Mouse (Mus musculus): Measurements from ENCODE around the gene Hectd4. TPM values are rescaled to one million over a fixed set of nuclear protein-coding genes. Genes with fewer than 3 reads are reported as not detected.
A peak's percentile ranks its signal among the peaks of the same experiment; 100 is the strongest.
"Not testable (repeated sequence)": the region's sequence is repeated elsewhere in the genome, so short reads cannot be mapped to it uniquely, and the experiment has no call there.

Gene Hectd4
- polyA plus RNA-seq, 1 experiment from 2014 or later: 3.0 TPM

DNA sequence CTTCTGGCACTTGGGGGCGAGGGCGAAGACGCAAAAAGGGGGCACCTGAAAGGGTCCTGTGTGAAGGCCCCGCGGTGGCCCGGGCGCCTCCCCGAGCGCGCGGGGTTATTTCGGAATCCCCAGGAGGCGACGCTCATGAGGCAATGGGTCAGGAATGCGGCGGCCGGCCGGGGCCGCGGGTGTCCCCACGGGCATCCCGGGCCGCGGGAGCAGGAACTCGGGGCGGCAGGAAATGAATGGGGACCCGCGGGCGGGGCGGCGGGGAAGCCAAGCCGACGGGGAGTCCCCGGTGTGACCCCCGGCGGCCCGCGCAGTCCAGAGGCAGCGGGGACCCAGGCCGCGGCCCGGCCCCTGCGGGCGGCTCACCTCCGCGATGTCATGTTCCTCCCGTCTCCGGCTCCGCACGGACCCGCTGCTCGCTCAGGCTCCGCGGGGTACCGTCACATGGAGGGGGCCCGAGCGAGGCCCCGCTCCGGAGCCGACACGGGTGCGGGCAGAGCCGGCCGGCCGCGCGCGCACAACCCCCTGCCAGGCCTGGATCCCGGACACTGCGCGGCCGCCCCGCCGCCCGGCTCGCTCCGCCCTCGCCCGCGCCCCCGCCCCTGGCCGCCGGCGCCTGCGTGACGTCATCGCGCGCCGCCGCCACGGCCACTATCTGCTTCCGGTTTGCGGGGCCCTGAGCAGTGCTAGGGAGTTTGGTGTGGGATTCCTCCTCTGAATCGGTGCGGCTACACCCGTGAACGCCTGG is 29.0 kb upstream of the Hectd4 start, which contains the start of gene Ptpn11:
Gene Ptpn11, minus strand, starts transcription at position 562 of the 748 bp plus-strand sequence.
- Histone ChIP-seq H3K9me3 (replicated peaks) (no peaks in the 10 kb centered on the region), H3K9ac (peak within 1 kb of the TSS; percentile 92), H3K27ac (peak within 1 kb of the TSS; percentile 89), H3K4me1 (replicated peaks) (peaks cover 41% of the 10 kb centered on the region), H3K36me3 (no peaks in the 10 kb centered on the region), H3K4me3 (peak within 1 kb of the TSS; percentile 86), H3K4me2 (peak within 1 kb of the TSS; percentile 77), H3K27me3 (no peaks in the 10 kb centered on the region)
- under 1% methylated on average over 97 of the region's 98 CpGs for WGBS
- peak; percentile 91 for ATAC-seq (replicated peaks; ENCODE audit: insufficient number of reproducible peaks, insufficient read depth, low FRiP score, low read depth)

DNA sequence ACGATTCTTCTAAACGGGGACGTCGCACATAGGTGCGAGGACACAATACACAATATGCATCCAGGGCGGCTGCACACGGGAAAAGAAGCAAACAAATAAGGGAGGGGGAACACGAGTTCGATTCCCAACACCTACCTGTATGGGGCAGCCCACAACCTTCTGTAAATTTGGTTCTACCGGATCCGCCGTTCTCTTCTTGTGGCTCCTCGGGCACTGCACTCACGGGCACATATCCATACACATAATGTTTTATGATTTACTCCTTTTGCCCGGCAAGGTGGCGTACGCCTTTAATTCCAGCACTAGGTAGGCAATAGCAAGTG is 28.5 kb upstream of the Hectd4 start:
- no peaks in the 10 kb centered on the region for H3K9me3 ChIP-seq (replicated peaks)
- no peaks in the 10 kb centered on the region for H3K36me3 ChIP-seq
- ATAC-seq (replicated peaks; ENCODE audit: insufficient number of reproducible peaks, insufficient read depth, low FRiP score, low read depth): no peak; the same call in 1 of the 2 replicates
- H3K4me1 ChIP-seq (replicated peaks): peaks cover 36% of the 10 kb centered on the region
- peak overlapping the region; percentile 57 for H3K27ac ChIP-seq
- peak overlapping the region; percentile 92 for H3K9ac ChIP-seq
- no peaks in the 10 kb centered on the region for H3K27me3 ChIP-seq
- H3K4me2 ChIP-seq: peak overlapping the region; percentile 77
- 9% methylated on average over 17 of the region's 17 CpGs for WGBS
- peak overlapping the region; percentile 86 for H3K4me3 ChIP-seq

DNA sequence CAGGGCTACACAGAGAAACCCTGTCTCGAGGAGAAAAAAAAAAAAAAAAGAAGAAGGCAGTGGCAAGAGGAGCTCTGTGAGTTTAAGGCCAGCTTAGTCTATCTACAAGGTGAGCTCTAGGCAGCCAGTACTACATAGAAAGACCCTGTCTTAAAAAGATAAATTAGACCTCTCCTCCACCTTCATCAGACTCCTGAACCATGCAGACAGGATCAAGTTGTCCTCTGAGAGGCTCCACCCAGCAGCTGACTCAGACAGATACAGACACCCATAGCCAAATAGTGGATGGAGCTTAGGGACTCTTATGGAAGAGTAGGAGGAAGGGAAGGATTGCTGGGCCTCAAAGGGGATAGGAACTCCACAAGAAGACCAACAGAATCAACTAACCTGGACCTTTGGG is 25.8 kb upstream of the Hectd4 start:
- Histone ChIP-seq H3K4me3 (no peak overlapping the region), H3K27ac (no peak overlapping the region), H3K9ac (no peak overlapping the region), H3K4me1 (replicated peaks) (peaks cover 13% of the 10 kb centered on the region), H3K36me3 (no peaks in the 10 kb centered on the region), H3K27me3 (no peaks in the 10 kb centered on the region), H3K4me2 (no peak overlapping the region), H3K9me3 (replicated peaks) (no peaks in the 10 kb centered on the region)
- no peak for ATAC-seq (replicated peaks; ENCODE audit: insufficient number of reproducible peaks, insufficient read depth, low FRiP score, low read depth)
- 17% methylated on average over 1 of the region's 1 CpGs for WGBS

DNA sequence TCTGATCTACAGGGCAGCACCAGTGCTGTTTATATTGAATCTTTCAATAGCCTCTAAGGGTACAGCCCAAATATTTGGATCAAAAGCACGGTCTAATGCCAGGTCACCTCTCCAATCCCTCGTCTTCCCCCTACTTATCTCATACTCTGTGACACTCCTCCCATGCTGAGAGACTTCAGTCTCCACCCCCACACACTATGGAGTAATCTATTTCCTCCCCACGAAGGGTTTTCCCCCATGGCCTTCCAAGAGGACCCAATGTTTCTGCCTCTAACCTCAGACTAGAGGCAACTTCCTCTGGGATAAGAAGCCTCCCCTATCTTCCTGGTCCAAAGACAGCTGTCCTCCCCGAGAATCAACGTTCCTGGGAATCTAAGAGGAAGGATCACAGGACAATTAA is 23.3 kb upstream of the Hectd4 start:
- H3K27ac ChIP-seq: no peak overlapping the region
- 24% methylated on average over 5 of the region's 5 CpGs for WGBS
- H3K9ac ChIP-seq: no peak overlapping the region
- H3K36me3 ChIP-seq: no peaks in the 10 kb centered on the region
- ATAC-seq (replicated peaks; ENCODE audit: insufficient number of reproducible peaks, insufficient read depth, low FRiP score, low read depth): no peak
- no peaks in the 10 kb centered on the region for H3K27me3 ChIP-seq
- H3K4me1 ChIP-seq (replicated peaks): peaks cover under 1% of the 10 kb centered on the region; the same call in 1 of the 2 replicates
- no peak overlapping the region for H3K4me3 ChIP-seq
- H3K9me3 ChIP-seq (replicated peaks): no peaks in the 10 kb centered on the region
- H3K4me2 ChIP-seq: no peak overlapping the region

DNA sequence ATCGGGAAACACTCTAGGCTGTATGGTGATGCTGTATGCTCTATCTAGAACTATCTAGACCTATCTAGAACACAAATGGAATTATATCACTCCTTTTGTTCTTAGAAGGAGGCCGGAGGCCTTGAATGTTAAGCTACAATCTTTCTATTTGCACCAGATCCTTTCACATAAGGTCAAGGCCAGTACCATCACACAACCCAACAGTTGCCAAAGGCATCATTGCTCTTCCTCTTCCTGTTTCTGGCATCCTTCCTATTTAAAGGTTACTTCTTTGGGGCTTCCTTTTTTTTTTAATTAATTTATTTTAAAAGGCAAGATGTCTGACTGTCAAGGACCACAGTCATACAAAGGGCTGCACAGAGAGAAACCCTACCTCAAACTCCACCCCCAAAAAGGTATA is 22.7 kb upstream of the Hectd4 start:
- no peak for ATAC-seq (replicated peaks; ENCODE audit: insufficient number of reproducible peaks, insufficient read depth, low FRiP score, low read depth)
- WGBS: 63% methylated on average over 2 of the region's 2 CpGs
- Histone ChIP-seq H3K4me2 (no peak overlapping the region), H3K4me1 (replicated peaks) (no peaks in the 10 kb centered on the region), H3K27ac (no peak overlapping the region), H3K27me3 (no peaks in the 10 kb centered on the region), H3K4me3 (no peak overlapping the region), H3K9me3 (replicated peaks) (no peaks in the 10 kb centered on the region), H3K36me3 (no peaks in the 10 kb centered on the region), H3K9ac (no peak overlapping the region)

DNA sequence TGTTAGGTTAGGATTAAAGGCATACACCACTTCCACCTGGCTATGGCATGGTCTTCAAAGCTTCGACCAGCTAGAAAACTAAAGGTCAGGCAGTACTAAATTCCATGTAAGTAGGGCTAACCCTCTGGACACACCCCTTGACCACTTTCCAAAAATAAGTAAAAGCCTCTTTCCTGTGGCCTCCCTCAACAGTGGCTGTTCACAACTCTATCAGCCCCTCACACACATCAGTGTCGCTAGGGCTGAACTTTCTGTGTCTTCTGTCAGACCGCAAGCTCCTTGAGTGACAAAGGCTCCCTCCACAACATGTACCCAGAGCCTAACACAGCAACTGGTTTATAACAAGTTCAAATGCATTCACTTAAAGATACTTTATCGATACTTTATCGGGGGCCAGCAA is 21.6 kb upstream of the Hectd4 start:
- Histone ChIP-seq H3K4me1 (replicated peaks) (no peaks in the 10 kb centered on the region), H3K27me3 (no peaks in the 10 kb centered on the region), H3K9ac (no peak overlapping the region), H3K36me3 (no peaks in the 10 kb centered on the region), H3K4me3 (no peak overlapping the region), H3K4me2 (no peak overlapping the region), H3K9me3 (replicated peaks) (no peaks in the 10 kb centered on the region), H3K27ac (no peak overlapping the region)
- WGBS: 72% methylated on average over 5 of the region's 5 CpGs
- no peak for ATAC-seq (replicated peaks; ENCODE audit: insufficient number of reproducible peaks, insufficient read depth, low FRiP score, low read depth)

DNA sequence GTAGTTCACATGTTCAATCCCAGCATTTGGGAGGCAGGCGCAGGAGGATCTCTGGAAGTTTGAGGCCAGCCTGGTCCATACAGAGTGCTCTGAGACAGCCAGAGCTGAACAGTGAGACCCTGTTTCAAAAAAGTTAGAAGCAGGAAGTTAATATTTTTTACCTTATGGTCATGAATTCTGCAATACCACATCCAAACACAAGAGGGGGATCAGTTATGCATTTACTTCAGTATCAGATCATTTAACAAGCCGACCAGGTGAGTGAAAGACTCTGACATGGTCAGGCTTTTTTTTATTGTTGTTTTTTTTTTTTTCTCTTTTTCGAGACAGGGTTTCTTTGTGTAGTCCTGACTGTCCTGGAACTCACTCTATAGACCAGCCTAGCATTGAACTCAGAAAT is 18.3 kb upstream of the Hectd4 start:
- peaks cover 15% of the 10 kb centered on the region for H3K4me1 ChIP-seq (replicated peaks)
- no peak for ATAC-seq (replicated peaks; ENCODE audit: insufficient number of reproducible peaks, insufficient read depth, low FRiP score, low read depth)
- no peak overlapping the region for H3K9ac ChIP-seq
- no peak overlapping the region for H3K4me3 ChIP-seq
- no peak overlapping the region for H3K4me2 ChIP-seq
- no peaks in the 10 kb centered on the region for H3K27me3 ChIP-seq
- 39% methylated on average over 3 of the region's 3 CpGs for WGBS
- H3K9me3 ChIP-seq (replicated peaks): no peaks in the 10 kb centered on the region
- no peak overlapping the region for H3K27ac ChIP-seq
- peaks cover 13% of the 10 kb centered on the region for H3K36me3 ChIP-seq

DNA sequence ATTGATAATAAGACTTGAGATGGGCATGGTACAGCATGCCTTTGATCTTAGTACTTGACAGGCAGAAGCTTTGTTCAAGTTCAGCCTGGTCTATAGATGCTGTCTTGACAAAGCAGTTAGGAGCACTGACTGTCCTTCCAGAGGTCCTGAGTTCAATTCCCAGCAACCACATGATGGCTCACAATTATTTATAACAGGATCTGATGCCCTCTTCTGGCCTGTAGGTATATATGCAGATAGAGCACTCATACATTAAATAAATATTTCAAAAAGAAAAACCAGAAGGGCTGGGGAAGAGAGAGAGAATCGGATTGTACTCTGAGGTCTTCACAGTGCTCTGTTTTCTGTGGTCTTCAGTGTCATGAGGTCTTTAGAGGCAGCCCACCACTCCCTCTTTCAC is 17.6 kb upstream of the Hectd4 start:
- Histone ChIP-seq H3K27me3 (no peaks in the 10 kb centered on the region), H3K36me3 (peaks cover 20% of the 10 kb centered on the region), H3K4me1 (replicated peaks) (peaks cover 17% of the 10 kb centered on the region), H3K4me3 (no peak overlapping the region), H3K27ac (no peak overlapping the region), H3K9ac (no peak overlapping the region), H3K4me2 (no peak overlapping the region), H3K9me3 (replicated peaks) (no peaks in the 10 kb centered on the region)
- ATAC-seq (replicated peaks; ENCODE audit: insufficient number of reproducible peaks, insufficient read depth, low FRiP score, low read depth): no peak
- WGBS: 80% methylated on average over 1 of the region's 1 CpGs

DNA sequence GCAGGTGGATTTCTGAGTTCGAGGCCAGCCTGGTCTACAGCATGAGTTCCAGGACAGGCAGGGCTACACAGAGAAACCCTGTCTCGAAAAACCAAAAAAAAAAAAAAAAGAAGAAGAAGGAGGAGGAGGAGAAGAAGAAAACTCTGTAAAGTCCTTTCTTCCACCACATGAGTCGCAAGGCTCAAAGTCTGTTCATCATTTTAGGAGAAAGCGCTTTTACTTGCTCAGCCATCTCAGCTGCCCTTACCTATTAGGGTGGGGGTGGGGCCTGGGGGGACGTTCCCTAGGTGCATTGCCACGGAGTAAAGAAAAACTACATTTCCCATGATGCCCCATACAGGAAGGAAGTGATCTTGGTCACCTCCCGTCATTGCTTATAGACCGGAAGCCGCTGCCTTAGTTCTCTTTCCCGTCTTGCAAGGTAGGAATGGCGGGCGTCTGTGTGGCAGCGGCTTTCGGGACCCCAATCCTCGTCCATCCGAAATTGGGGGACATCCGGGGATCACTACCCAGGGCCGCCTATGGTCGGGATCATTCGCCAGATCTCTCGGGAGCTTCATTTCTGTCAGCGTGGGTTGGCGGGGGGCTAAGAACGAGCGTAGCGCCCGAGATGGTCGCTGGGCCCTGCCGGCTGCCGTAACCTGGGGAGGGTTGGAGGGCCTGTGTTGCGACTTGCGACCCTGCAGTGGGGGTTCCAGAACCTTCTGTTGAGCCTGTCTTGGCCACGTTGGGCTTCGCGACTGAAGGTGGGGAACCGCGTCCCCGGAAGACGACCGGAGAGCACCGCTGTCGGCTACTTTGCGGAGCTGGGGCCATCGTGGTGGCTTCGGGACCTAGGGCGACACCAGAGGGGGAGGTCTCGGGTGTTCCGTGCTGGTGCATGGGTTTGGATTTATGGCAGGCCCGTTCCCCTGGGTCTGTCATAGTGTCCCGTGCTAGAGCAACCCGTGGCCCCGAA is 15.6 kb upstream of the Hectd4 start, which contains the start of gene Rpl6:
Gene Rpl6, plus strand, starts transcription at position 350 of the 958 bp plus-strand sequence.
- WGBS: 1% methylated on average over 52 of the region's 52 CpGs

DNA sequence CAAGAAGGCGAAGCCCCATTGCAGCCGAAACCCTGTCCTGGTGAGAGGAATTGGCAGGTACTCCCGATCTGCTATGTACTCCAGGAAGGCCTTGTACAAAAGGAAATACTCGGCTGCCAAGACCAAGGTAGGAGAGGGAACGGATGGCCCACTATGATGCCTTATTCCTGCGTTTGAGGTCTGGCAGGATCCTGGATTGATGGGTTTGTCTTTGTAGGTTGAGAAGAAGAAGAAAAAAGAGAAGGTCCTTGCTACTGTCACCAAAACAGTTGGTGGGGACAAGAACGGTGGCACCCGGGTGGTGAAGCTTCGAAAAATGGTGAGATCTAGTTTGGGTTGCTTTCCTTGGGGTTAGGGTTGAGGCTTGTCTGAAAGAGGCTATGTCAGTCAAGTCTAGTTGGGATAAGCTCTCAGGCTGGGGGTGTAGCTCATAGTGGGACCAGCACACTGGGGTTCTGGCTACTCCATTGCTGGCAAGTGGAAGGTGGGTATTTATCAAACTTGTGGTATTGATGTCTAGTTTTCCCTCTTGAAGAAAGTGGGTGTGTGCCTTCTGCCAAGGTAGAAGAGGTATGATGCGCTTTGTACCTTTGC is 14.4 kb upstream of the Hectd4 start:
- H3K27ac ChIP-seq; ATAC-seq (replicated peaks; ENCODE audit: insufficient number of reproducible peaks, insufficient read depth, low FRiP score, low read depth); H3K9me3 ChIP-seq (replicated peaks); H3K27me3 ChIP-seq: not testable (repeated sequence)
- Histone ChIP-seq H3K4me2 (peak overlapping the region; percentile 83), H3K4me1 (replicated peaks) (peaks cover 22% of the 10 kb centered on the region), H3K4me3 (peak overlapping the region; percentile 98), H3K9ac (peak overlapping the region; percentile 99), H3K36me3 (peaks cover 50% of the 10 kb centered on the region)
- WGBS: 62% methylated on average over 8 of the region's 10 CpGs

More for the DNA sequence above, 15.6 kb upstream of the Hectd4 start, which contains the start of gene Rpl6:
- Histone ChIP-seq H3K27me3 (no peaks in the 10 kb centered on the region), H3K4me3 (peak within 1 kb of the TSS; percentile 98), H3K27ac (peak within 1 kb of the TSS; percentile 75), H3K9ac (peak within 1 kb of the TSS; percentile 99), H3K4me2 (peak within 1 kb of the TSS; percentile 83), H3K36me3 (peaks cover 40% of the 10 kb centered on the region), H3K4me1 (replicated peaks) (peaks cover 22% of the 10 kb centered on the region), H3K9me3 (replicated peaks) (no peaks in the 10 kb centered on the region)
- peak; percentile 85 for ATAC-seq (replicated peaks; ENCODE audit: insufficient number of reproducible peaks, insufficient read depth, low FRiP score, low read depth)

DNA sequence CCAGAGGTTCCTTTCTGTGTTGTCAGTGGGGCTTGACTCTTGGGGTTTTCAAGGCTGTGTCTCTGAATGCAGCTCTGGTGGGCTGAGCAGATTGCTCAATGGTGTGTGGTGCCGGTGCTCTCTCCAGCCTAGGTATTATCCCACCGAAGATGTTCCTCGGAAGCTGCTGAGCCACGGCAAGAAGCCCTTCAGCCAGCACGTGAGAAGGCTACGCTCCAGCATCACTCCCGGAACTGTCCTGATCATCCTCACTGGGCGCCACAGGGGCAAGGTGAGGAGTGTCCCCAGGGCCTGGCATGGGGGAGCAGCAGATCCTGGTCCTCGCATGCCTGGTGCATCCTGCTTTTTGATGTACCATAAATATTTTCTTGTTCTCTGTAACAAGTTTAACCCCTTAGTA is 13.5 kb upstream of the Hectd4 start:
- Histone ChIP-seq H3K36me3 (peaks cover 57% of the 10 kb centered on the region), H3K9ac (peak overlapping the region; percentile 99), H3K27ac (no peak overlapping the region), H3K4me3 (peak overlapping the region; percentile 98; the same call in 1 of the 2 replicates), H3K4me2 (peak overlapping the region; percentile 83), H3K27me3 (no peaks in the 10 kb centered on the region), H3K9me3 (replicated peaks) (no peaks in the 10 kb centered on the region), H3K4me1 (replicated peaks) (peaks cover 22% of the 10 kb centered on the region)
- no peak for ATAC-seq (replicated peaks; ENCODE audit: insufficient number of reproducible peaks, insufficient read depth, low FRiP score, low read depth)
- WGBS: 78% methylated on average over 9 of the region's 9 CpGs
